Mouse (Mus musculus) megakaryocyte, adult 5-6 weeks (primary cell): ENCODE results near the gene Otogl. TPM values are rescaled to one million over a fixed set of nuclear protein-coding genes. Genes with fewer than 3 reads are reported as not detected.
"Not testable (repeated sequence)": the region's sequence is repeated elsewhere in the genome, so short reads cannot be mapped to it uniquely, and the experiment has no call there.

ENCODE experiments used
- ATAC-seq: 2 replicates; pipeline ENCODE4 v1.8.0; 2016; ENCODE audit warnings: mild to moderate bottlenecking, inconsistent platforms; ENCODE audit not compliant: poor library complexity, severe bottlenecking
- total RNA-seq, 2 experiments: library from RNA; stranded (forward) in 1 of 2; stranded (reverse) in 1 of 2; fragments of 153-499, 151-499 nt in 1 of 2; fragments of 221-1000, 200-1000 nt in 1 of 2; gene quantifications; 2 replicates each; pipeline versions ENCODE4 v1.2.3 to v1.2.4; 2015 to 2017

Otogl gene
- total RNA-seq, 2 experiments from 2014 or later = 0.04 TPM; not detected in 1

GRCm38 (mm10) chr10:107813814-107814483, 98.0 kb downstream of the Otogl start:
- ATAC-seq = no peak

- ATAC-seq = peak; percentile 51; the same call in 1 of the 2 replicates
Measured at GRCm38 (mm10) chr10:107810649-107811398, 101.1 kb downstream of the Otogl start.

- no peak for ATAC-seq
Measured at GRCm38 (mm10) chr10:107805203-107805602, 106.7 kb downstream of the Otogl start.

GRCm38 (mm10) chr10:107804285-107804684, 107.6 kb downstream of the Otogl start:
- not testable (repeated sequence) for ATAC-seq

GRCm38 (mm10) chr10:107799671-107800353, 112.1 kb downstream of the Otogl start:
- peak; percentile 93 for ATAC-seq

- ATAC-seq = no peak
Measured at GRCm38 (mm10) chr10:107794812-107795756, 116.8 kb downstream of the Otogl start.

- ATAC-seq = peak; percentile 88
Measured at GRCm38 (mm10) chr10:107792491-107792890, 119.4 kb downstream of the Otogl start.

- no peak for ATAC-seq
Measured at GRCm38 (mm10) chr10:107779548-107779947, 132.4 kb downstream of the Otogl start.

- no peak for ATAC-seq
Measured at GRCm38 (mm10) chr10:107759624-107760023, 152.3 kb downstream of the Otogl start.

- no peak for ATAC-seq
Measured at GRCm38 (mm10) chr10:107753471-107753870, 158.5 kb downstream of the Otogl start.

GRCm38 (mm10) chr10:107752351-107753143, 159.4 kb downstream of the Otogl start:
- no peak for ATAC-seq

GRCm38 (mm10) chr10:107751944-107752343, 160.0 kb downstream of the Otogl start:
- no peak for ATAC-seq

GRCm38 (mm10) chr10:107747566-107747965, 164.4 kb downstream of the Otogl start:
- peak; percentile 62; the same call in 1 of the 2 replicates for ATAC-seq

- no peak for ATAC-seq
Measured at GRCm38 (mm10) chr10:107746717-107747116, 165.2 kb downstream of the Otogl start.

- no peak for ATAC-seq
Measured at GRCm38 (mm10) chr10:107739815-107740214, 172.1 kb downstream of the Otogl start.

GRCm38 (mm10) chr10:107737743-107738142, 174.2 kb downstream of the Otogl start:
- no peak for ATAC-seq

GRCm38 (mm10) chr10:107735448-107735847, 176.5 kb downstream of the Otogl start:
- no peak for ATAC-seq

GRCm38 (mm10) chr10:107734327-107734726, 177.6 kb downstream of the Otogl start:
- no peak for ATAC-seq

- ATAC-seq = no peak
Measured at GRCm38 (mm10) chr10:107725631-107726030, 186.3 kb downstream of the Otogl start.

- no peak for ATAC-seq
Measured at GRCm38 (mm10) chr10:107719806-107720205, 192.1 kb downstream of the Otogl start, which contains the start of gene Ptprq. Gene Ptprq, minus strand, starts transcription at chr10:107720051.
